Comparison of ENCODE assay signal across 8 mouse cellular contexts in genomic region chr7:13010005-13010908, GRCm38 (mm10). TPM values are rescaled to one million over a fixed set of nuclear protein-coding genes. Genes with fewer than 3 reads are reported as not detected.
A peak's percentile ranks its signal among the peaks of the same experiment; 100 is the strongest.
DNase-seq lines count a peak whose midpoint lies in the region; ATAC-seq and TF ChIP-seq lines count a peak whose summit lies in the region.

Gene Zbtb45, minus strand, starts transcription at chr7:13010034.

- peak; percentile 29 for DNase-seq in kidney, postnatal 0 days (ENCODE audit: low spot score)
- DNase-seq in kidney, adult 8-10 months = no peak
- DNase-seq in MEL (ENCODE audit: low read depth, low spot score) = peak; percentile 64
- peak; percentile 59 for DNase-seq in embryo, embryonic 10.5 days (ENCODE audit: low spot score)
- no peak for DNase-seq in liver, embryonic 13.5 days
- no peak for DNase-seq in retina, embryonic 14.5 days (ENCODE audit: low spot score)
- DNase-seq in right cerebral cortex, postnatal 36 days (ENCODE audit: low spot score in 2 of 2) = no peak

- H3K9ac ChIP-seq in kidney, postnatal 0 days (ENCODE audit: low read depth, low read length) = peak within 1 kb of the TSS; percentile 82
- peak within 1 kb of the TSS; percentile 92 for H3K9ac ChIP-seq in MEL (ENCODE audit: control insufficient read depth, low read depth, low read length, poor library complexity, severe bottlenecking)
- H3K9ac ChIP-seq in hindbrain, embryonic 12.5 days = peak within 1 kb of the TSS; percentile 83
- H3K9ac ChIP-seq in liver, embryonic 13.5 days = peak within 1 kb of the TSS; percentile 83

- H3K27me3 ChIP-seq in kidney, postnatal 0 days (ENCODE audit: insufficient read depth, low read length) = no peaks in the 10 kb centered on the region
- H3K27me3 ChIP-seq in MEL (ENCODE audit: control insufficient read depth in 1 of 2, insufficient read depth in 2 of 2, low read length in 2 of 2) = no peaks in the 10 kb centered on the region
- H3K27me3 ChIP-seq in hindbrain, embryonic 12.5 days = peaks cover 18% of the 10 kb centered on the region
- H3K27me3 ChIP-seq in liver, embryonic 13.5 days = no peaks in the 10 kb centered on the region

- H3K36me3 ChIP-seq in kidney, postnatal 0 days (ENCODE audit: insufficient read depth, low read length) = peaks cover 15% of the 10 kb centered on the region; the same call in 1 of the 2 replicates
- no peaks in the 10 kb centered on the region; a peak in 1 of 4 replicates for H3K36me3 ChIP-seq in MEL (ENCODE audit: control insufficient read depth in 1 of 2, insufficient read depth in 2 of 2, low read length in 2 of 2)
- H3K36me3 ChIP-seq in hindbrain, embryonic 12.5 days = peaks cover 21% of the 10 kb centered on the region
- peaks cover 31% of the 10 kb centered on the region for H3K36me3 ChIP-seq in liver, embryonic 13.5 days

- peaks cover 11% of the 10 kb centered on the region; the same call in 1 of the 2 replicates for H3K4me1 ChIP-seq in kidney, postnatal 0 days (replicated peaks; ENCODE audit: insufficient read depth, low read length)
- peaks cover 0 to 15% of the 10 kb centered on the region in 2 experiments; a peak in 3 of 4 replicates for H3K4me1 ChIP-seq in MEL (ENCODE audit: control insufficient read depth in 1 of 2, insufficient read depth in 2 of 2, low read length in 2 of 2)
- H3K4me1 ChIP-seq in hindbrain, embryonic 12.5 days = peaks cover 24% of the 10 kb centered on the region
- H3K4me1 ChIP-seq in liver, embryonic 13.5 days (replicated peaks) = peaks cover 41% of the 10 kb centered on the region

- H3K4me3 ChIP-seq in kidney, postnatal 0 days (replicated peaks; ENCODE audit: low read depth, low read length) = peak within 1 kb of the TSS; percentile 67
- H3K4me3 ChIP-seq in MEL (ENCODE audit: control insufficient read depth in 1 of 2, insufficient read depth in 1 of 2, low read depth in 2 of 2, low read length in 2 of 2) = peak within 1 kb of the TSS; percentile 65 to 88
- H3K4me3 ChIP-seq in hindbrain, embryonic 12.5 days = peak within 1 kb of the TSS; percentile 70
- peak within 1 kb of the TSS; percentile 69 for H3K4me3 ChIP-seq in liver, embryonic 13.5 days (replicated peaks)

- TF ChIP-seq RAD21 in MEL (IDR thresholded peaks at IDR 0.05; ENCODE audit: low read depth, low read length) = no peak

- H3K9me3 ChIP-seq in kidney, postnatal 0 days (replicated peaks; ENCODE audit: low read length) = no peaks in the 10 kb centered on the region
- no peaks in the 10 kb centered on the region for H3K9me3 ChIP-seq in MEL (replicated peaks; ENCODE audit: insufficient read depth, low read length)
- H3K9me3 ChIP-seq in hindbrain, embryonic 12.5 days (replicated peaks) = no peaks in the 10 kb centered on the region
- H3K9me3 ChIP-seq in liver, embryonic 13.5 days (replicated peaks) = no peaks in the 10 kb centered on the region

- no peak for ATAC-seq in kidney, postnatal 0 days (replicated peaks; ENCODE audit: low FRiP score, low read depth)
- no peak for ATAC-seq in hindbrain, embryonic 12.5 days (ENCODE audit: low FRiP score)
- peak; percentile 89; the same call in 1 of the 2 replicates for ATAC-seq in liver, embryonic 13.5 days (ENCODE audit: low read depth)

- H3K27ac ChIP-seq in kidney, postnatal 0 days = peak within 1 kb of the TSS; percentile 93
- H3K27ac ChIP-seq in MEL (ENCODE audit: control insufficient read depth, low read depth, low read length) = peak within 1 kb of the TSS; percentile 93
- peak within 1 kb of the TSS; percentile 93 for H3K27ac ChIP-seq in hindbrain, embryonic 12.5 days
- H3K27ac ChIP-seq in liver, embryonic 13.5 days = peak within 1 kb of the TSS; percentile 91

- no peak; the same call in 1 of the 2 replicates for TF ChIP-seq CTCF in kidney, postnatal 0 days (IDR thresholded peaks at IDR 0.05; ENCODE audit: low read depth)
- TF ChIP-seq CTCF in MEL (IDR thresholded peaks at IDR 0.05 in 2 of 3, conservative IDR thresholded peaks at IDR 0.05 in 1 of 3; ENCODE audit: control insufficient read depth in 1 of 3, insufficient read depth in 1 of 3, low read depth in 2 of 3, low read length in 3 of 3, poor library complexity in 1 of 3, severe bottlenecking in 1 of 3) = peak in 2 of 3 experiments; percentile 8 to 23; a peak in 1 of 6 replicates

- H3K79me2 ChIP-seq in MEL (ENCODE audit: control insufficient read depth, insufficient read depth, low read length, poor library complexity) = peaks cover 20% of the 10 kb centered on the region

- TF ChIP-seq EP300 in MEL (IDR thresholded peaks at IDR 0.05; ENCODE audit: low read depth in 1 of 2, low read length in 2 of 2) = no peak

- WGBS in kidney, postnatal 0 days = 15% methylated on average over 26 of the region's 26 CpGs
- WGBS in hindbrain, embryonic 12.5 days = 9% methylated on average over 26 of the region's 26 CpGs
- WGBS in liver, embryonic 13.5 days (ENCODE audit: insufficient replicate concordance) = 16% methylated on average over 26 of the region's 26 CpGs

- peak within 1 kb of the TSS; percentile 79 for H3K4me2 ChIP-seq in kidney, postnatal 0 days (ENCODE audit: low read length)
- peak within 1 kb of the TSS; percentile 79 for H3K4me2 ChIP-seq in hindbrain, embryonic 12.5 days (replicated peaks)
- peak within 1 kb of the TSS; percentile 85 for H3K4me2 ChIP-seq in liver, embryonic 13.5 days

- TF ChIP-seq POLR2A in MEL (IDR thresholded peaks at IDR 0.05; ENCODE audit: control insufficient read depth in 1 of 2, insufficient read depth in 1 of 2, low read depth in 1 of 2, low read length in 2 of 2, poor library complexity in 1 of 2) = no peak; a peak in 1 of 4 replicates

TF ChIP-seq in MEL, 35 proteins besides CTCF, POLR2A, EP300 and RAD21:
- TF ChIP-seq SIN3A (IDR thresholded peaks at IDR 0.05; ENCODE audit: low read length) = peak; percentile 12
- TF ChIP-seq ZNF384 (IDR thresholded peaks at IDR 0.05; ENCODE audit: low read depth, low read length) = peak; percentile 94
- peak; percentile 24; the same call in 1 of the 2 replicates for TF ChIP-seq MXI1 (IDR thresholded peaks at IDR 0.05; ENCODE audit: low read depth, low read length)
- TF ChIP-seq TBP (IDR thresholded peaks at IDR 0.05; ENCODE audit: low read depth, low read length) = peak; percentile 50; the same call in 1 of the 2 replicates
- TF ChIP-seq JUND (IDR thresholded peaks at IDR 0.05; ENCODE audit: low read depth, low read length) = peak; percentile 66; the same call in 1 of the 2 replicates
- no peak for TF ChIP-seq MAFK (IDR thresholded peaks at IDR 0.05; ENCODE audit: borderline replicate concordance, low read depth, low read length)
- no peak for TF ChIP-seq ZKSCAN1 (IDR thresholded peaks at IDR 0.05; ENCODE audit: low read depth, low read length)

RNA-seq across cellular contexts. Expression of gene Zbtb45, which starts in this region (rescaled TPM):
- 17.4 and 17.5 TPM in 2 replicates for polyA plus RNA-seq in kidney, postnatal 0 days (2015; fragmentation: Nextera tagmentation; extraction: Ambion mirVana)
- total RNA-seq in MEL (2012; rRNA removed) = 15.8 and 16.8 TPM in 2 replicates
- polyA plus RNA-seq in MEL (2012; ENCODE audit: insufficient read depth in 1 of 2, insufficient read length in 2 of 2, low read depth in 1 of 2, low replicate concordance in 2 of 2, missing spikeins in 1 of 2) = 10 to 100 TPM in 1 of 2 experiments, not detected in 1; 36.3 TPM
- polyA plus RNA-seq in hindbrain, embryonic 12.5 days (2016; fragmentation: Nextera tagmentation; extraction: Ambion mirVana) = 32.6 and 35.0 TPM in 2 replicates
- polyA plus RNA-seq in liver, embryonic 13.5 days (2015; fragmentation: Nextera tagmentation; extraction: Ambion mirVana) = 14.4 and 17.3 TPM in 2 replicates

Comparison
In these comparisons a context has a peak if more than half of its experiments do, and no peak if none do; other contexts are left out.
1. DNase-seq: peak in kidney, postnatal 0 days (single experiment), MEL (single experiment) and embryo, embryonic 10.5 days (single experiment); none in kidney, adult 8-10 months (0 of 2), liver, embryonic 13.5 days (single experiment), retina, embryonic 14.5 days (single experiment) and right cerebral cortex, postnatal 36 days (0 of 2).
2. Peak in every context shown above with its lines, with median percentiles within 50 percentile points of each other: H3K27ac ChIP-seq, H3K4me2 ChIP-seq, H3K4me3 ChIP-seq and H3K9ac ChIP-seq.